Mouse (Mus musculus) liver, embryonic 14.5 days (tissue): Measurements from ENCODE around the gene Samsn1. TPM values are rescaled to one million over a fixed set of nuclear protein-coding genes. Genes with fewer than 3 reads are reported as not detected.

Experiments
- ATAC-seq: fragments of 200-750 bp; cut with Nextera tagmentation; 2 replicates; pipeline ENCODE4 v1.8.0; 2017; ENCODE audit warnings: moderate number of reproducible peaks, mild to moderate bottlenecking, moderate library complexity; ENCODE audit not compliant: insufficient read depth
- DNase-seq, 3 experiments: peaks; one replicate each; pipeline ENCODE4 v3.0.0-alpha.2; 2012 to 2013; ENCODE audit warnings: low read depth in 3 of 3, low spot score in 3 of 3
- H3K27ac ChIP-seq: fragments of 300-500 bp; sonication (generic); 2 replicates; pipeline ENCODE4 v1.5.1; 2014; ENCODE audit warnings: moderate library complexity, mild to moderate bottlenecking, control low read depth, inconsistent platforms
- H3K27me3 ChIP-seq: fragments of 300-500 bp; sonication (generic); 2 replicates; pipeline ENCODE4 v1.6.1; 2014; ENCODE audit warnings: mild to moderate bottlenecking, low read length, moderate library complexity; ENCODE audit not compliant: control insufficient read depth, insufficient read depth
- H3K36me3 ChIP-seq: fragments of 300-500 bp; sonication (generic); replicated peaks from 2 replicates; pipeline ENCODE4 v1.6.1; 2014; ENCODE audit warnings: low read depth; ENCODE audit not compliant: control insufficient read depth, insufficient read depth
- H3K4me1 ChIP-seq, 2 experiments: fragments of 200-500 bp in 1 of 2; fragments of 300-500 bp in 1 of 2; sonication (generic) in 1 of 2; replicated peaks; 2 replicates each; pipeline ENCODE4 v1.6.1; 2012 to 2014; ENCODE audit warnings: antibody characterized with exemption in 1 of 2, inconsistent platforms in 1 of 2, low read length in 1 of 2; ENCODE audit not compliant: control insufficient read depth in 2 of 2, insufficient read depth in 2 of 2
- H3K4me2 ChIP-seq: fragments of 300-500 bp; sonication (generic); 2 replicates; pipeline ENCODE4 v1.6.1; 2014; ENCODE audit warnings: low read depth, mild to moderate bottlenecking, control low read depth, moderate library complexity
- H3K4me3 ChIP-seq, 2 experiments: fragments of 200-500 bp in 1 of 2; fragments of 300-500 bp in 1 of 2; sonication (generic) in 1 of 2; 2 replicates each; pipeline ENCODE4 v1.5.1; 2012 to 2014; ENCODE audit warnings: low read depth in 2 of 2, low read length in 2 of 2, mild to moderate bottlenecking in 2 of 2, control low read depth in 1 of 2, inconsistent platforms in 1 of 2, moderate library complexity in 1 of 2; ENCODE audit not compliant: insufficient read depth in 1 of 2
- H3K9ac ChIP-seq: fragments of 300-500 bp; sonication (generic); replicated peaks from 2 replicates; pipeline ENCODE4 v1.6.1; 2014; ENCODE audit warnings: mild to moderate bottlenecking, control low read depth, moderate library complexity
- H3K9me3 ChIP-seq: fragments of 300-500 bp; sonication (generic); 2 replicates; pipeline ENCODE4 v1.6.1; 2016; ENCODE audit warnings: low read length, mixed read lengths; ENCODE audit not compliant: control insufficient read depth
- CTCF ChIP-seq: IDR thresholded peaks from 2 replicates; pipeline ENCODE4 v1.5.1; 2016; ENCODE audit warnings: antibody characterized with exemption, low read depth, control low read depth
- EP300 ChIP-seq: IDR thresholded peaks from 2 replicates; pipeline ENCODE4 v1.6.1; 2016; ENCODE audit warnings: antibody characterized with exemption, low read depth
- WGBS: fragments of 180-500 bp; shearing (Covaris S2); extraction: QIAGEN DNeasy Blood & Tissue Kit; methylation state at CpG from one replicate; pipeline ENCODE4 v1.1.7; 2014; ENCODE audit not compliant: insufficient replicate concordance; 5-methylcytosine and 5-hydroxymethylcytosine counted together
- polyA plus RNA-seq, 2 experiments: library from polyadenylated mRNA; depleted of rRNA in 1 of 2; stranded (reverse) in 1 of 2; unstranded in 1 of 2; fragments of >200 nt; fragmentation: Nextera tagmentation in 1 of 2; extraction: Ambion mirVana in 1 of 2; gene quantifications; 2 replicates each; pipeline versions ENCODE4 v1.2.1 to v1.2.3; 2012 to 2014

Samsn1 gene
- polyA plus RNA-seq, 2 experiments, result 7.3 to 11.8 TPM

DNA sequence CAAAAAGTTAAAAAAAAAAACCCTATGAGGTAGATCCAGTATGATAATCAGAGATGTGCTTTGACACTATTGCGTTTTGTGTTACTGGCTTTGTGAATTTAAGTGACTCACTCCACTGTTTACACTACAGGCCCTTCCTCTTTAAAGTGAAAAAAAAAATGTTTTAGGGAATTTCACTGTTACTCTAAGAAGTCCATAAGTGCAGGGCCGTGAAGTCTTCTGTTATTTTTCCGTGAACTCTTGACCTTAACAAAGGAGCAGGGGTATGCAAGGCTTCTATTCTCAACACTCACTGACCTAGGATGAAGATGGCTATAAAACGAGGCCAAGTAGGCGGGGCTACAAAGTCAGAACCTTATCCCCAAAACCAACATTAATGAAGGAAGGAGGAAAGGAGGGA is 60.6 kb downstream of the Samsn1 start:
- Histone ChIP-seq H3K4me2 (no peak overlapping the region), H3K36me3 (no peaks in the 10 kb centered on the region), H3K27me3 (no peaks in the 10 kb centered on the region), H3K9ac (no peak overlapping the region), H3K4me3 (no peak overlapping the region), H3K27ac (no peak overlapping the region), H3K9me3 (no peaks in the 10 kb centered on the region), H3K4me1 (no peaks in the 10 kb centered on the region)
- WGBS, result 61% methylated on average over 5 of the region's 5 CpGs
- no peak for TF ChIP-seq CTCF
- no peak for TF ChIP-seq EP300
- no peak for ATAC-seq
- no peak for DNase-seq

DNA sequence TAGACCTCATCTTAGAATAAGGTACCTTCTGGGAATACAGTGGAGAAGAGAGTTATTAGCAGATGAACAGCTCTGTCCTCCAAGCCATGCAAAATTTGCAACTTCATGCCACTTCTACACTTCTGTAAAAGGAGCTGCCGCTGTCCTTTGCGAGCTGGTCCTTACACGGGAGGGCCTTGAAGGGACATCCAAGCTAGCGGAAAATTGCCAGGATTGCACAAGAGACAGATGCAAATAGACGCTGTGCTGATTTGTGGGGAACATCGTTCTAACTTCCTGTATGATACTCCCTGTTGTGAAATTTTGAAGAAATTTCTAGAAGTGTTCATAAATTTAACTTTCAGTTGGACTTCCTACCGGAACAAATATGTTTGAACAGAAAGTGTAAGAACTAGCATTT is 61.0 kb downstream of the Samsn1 start:
- Histone ChIP-seq H3K9me3 (no peaks in the 10 kb centered on the region), H3K36me3 (no peaks in the 10 kb centered on the region), H3K4me1 (no peaks in the 10 kb centered on the region), H3K27me3 (no peaks in the 10 kb centered on the region), H3K4me2 (no peak overlapping the region), H3K9ac (no peak overlapping the region), H3K27ac (no peak overlapping the region), H3K4me3 (no peak overlapping the region)
- DNase-seq (peak in 2 of 3 experiments; percentile 12 to 35), ATAC-seq (0 out of 2 replicates have a peak, but pooled peaks have one; percentile 18)
- WGBS, result 66% methylated on average over 7 of the region's 7 CpGs
- TF ChIP-seq CTCF (no peak), EP300 (no peak)

DNA sequence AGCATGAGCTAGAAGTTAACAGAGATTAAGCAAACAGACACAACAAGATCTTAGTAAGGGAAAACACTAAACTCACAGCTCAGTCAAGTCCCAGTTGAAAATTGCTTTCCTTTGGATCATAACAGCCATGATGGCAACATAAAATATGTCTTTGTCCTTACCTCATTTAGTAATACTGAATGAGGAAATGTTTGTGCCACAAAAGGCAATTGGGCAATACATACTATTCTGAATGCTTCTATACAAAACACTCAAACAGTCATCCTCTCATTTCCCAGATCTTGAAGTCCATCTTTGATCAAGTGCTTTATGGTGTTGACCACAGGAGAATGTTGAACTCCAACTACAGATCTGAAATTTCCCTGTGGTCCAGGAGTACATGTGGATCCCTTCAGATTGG is 88.7 kb downstream of the Samsn1 start:
- H3K4me1 ChIP-seq, result 0 out of 4 replicates have a peak, but pooled peaks cover 0 to 1% of the 10 kb centered on the region in 2 experiments
- TF ChIP-seq EP300, result no peak
- no peak for TF ChIP-seq CTCF
- DNase-seq, result no peak
- no peak overlapping the region for H3K9ac ChIP-seq
- H3K9me3 ChIP-seq, result no peaks in the 10 kb centered on the region
- H3K4me3 ChIP-seq, result no peak overlapping the region
- H3K27me3 ChIP-seq, result no peaks in the 10 kb centered on the region
- no peak for ATAC-seq
- no peaks in the 10 kb centered on the region for H3K36me3 ChIP-seq
- no peak overlapping the region for H3K4me2 ChIP-seq
- no peak overlapping the region for H3K27ac ChIP-seq

DNA sequence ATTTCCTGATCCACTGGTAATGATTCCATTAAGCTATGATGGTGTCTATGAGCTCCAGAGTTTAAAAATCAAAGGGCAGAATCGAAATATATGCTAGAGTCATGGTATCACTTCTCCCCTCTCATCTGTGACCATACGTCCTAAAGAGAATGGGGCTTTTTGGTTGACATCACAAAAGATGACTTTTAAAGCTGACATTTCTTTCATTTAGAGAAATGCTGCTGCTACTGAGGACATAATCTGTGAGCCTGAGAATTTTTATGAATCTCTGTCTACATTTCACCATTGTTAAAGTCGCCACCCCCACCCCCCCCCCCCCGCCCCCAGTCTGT is 91.9 kb downstream of the Samsn1 start:
- Histone ChIP-seq H3K4me2 (no peak overlapping the region), H3K36me3 (no peaks in the 10 kb centered on the region), H3K9me3 (no peaks in the 10 kb centered on the region), H3K9ac (no peak overlapping the region), H3K4me1 (0 out of 4 replicates have a peak, but pooled peaks cover 0 to 1% of the 10 kb centered on the region in 2 experiments), H3K27ac (no peak overlapping the region), H3K4me3 (no peak overlapping the region), H3K27me3 (no peaks in the 10 kb centered on the region)
- DNase-seq, result no peak
- ATAC-seq, result no peak
- WGBS, result 76% methylated on average over 4 of the region's 4 CpGs
- TF ChIP-seq CTCF (no peak), EP300 (no peak)

DNA sequence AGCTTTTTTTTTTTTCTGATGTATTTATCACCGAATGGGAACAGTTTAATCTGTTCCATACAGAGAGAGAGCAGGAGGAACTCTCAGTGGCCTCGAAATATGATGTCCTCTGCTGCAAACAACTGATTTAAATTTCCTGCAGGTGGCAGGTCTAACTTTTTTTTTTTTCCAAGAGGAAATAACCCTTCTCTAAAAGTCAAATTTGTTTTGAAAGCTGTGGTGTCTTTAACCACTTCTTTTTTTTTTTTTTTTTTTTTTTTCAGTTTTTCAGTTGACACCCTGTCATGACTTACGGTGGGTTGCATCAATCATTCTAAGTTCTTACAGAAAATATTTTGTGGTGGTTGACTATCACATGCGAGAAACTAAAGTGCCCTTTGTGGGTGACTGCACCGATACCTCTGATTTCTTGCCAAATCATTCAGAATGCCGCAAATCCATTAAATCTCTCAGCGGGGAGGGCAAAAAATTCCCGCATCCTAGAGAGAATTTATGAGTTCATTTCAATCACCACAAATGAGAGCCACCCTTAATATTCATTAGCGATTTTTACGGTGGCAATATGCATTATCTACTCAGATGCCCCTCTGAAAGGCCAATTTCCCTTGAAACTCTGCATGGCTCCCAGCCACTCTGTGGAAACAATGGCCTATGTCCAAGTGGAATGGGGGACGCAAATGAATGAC is 92.4 kb downstream of the Samsn1 start:
- H3K4me1 ChIP-seq, result 0 out of 4 replicates have a peak, but pooled peaks cover 0 to 1% of the 10 kb centered on the region in 2 experiments
- TF ChIP-seq EP300, result no peak
- no peak for TF ChIP-seq CTCF
- no peak for ATAC-seq
- H3K9me3 ChIP-seq, result no peaks in the 10 kb centered on the region
- no peak overlapping the region for H3K27ac ChIP-seq
- H3K4me2 ChIP-seq, result no peak overlapping the region
- no peak for DNase-seq
- WGBS, result 49% methylated on average over 11 of the region's 11 CpGs
- H3K9ac ChIP-seq, result no peak overlapping the region
- H3K4me3 ChIP-seq, result no peak overlapping the region
- H3K36me3 ChIP-seq, result no peaks in the 10 kb centered on the region
- H3K27me3 ChIP-seq, result no peaks in the 10 kb centered on the region
